In the genomic region with DNA sequence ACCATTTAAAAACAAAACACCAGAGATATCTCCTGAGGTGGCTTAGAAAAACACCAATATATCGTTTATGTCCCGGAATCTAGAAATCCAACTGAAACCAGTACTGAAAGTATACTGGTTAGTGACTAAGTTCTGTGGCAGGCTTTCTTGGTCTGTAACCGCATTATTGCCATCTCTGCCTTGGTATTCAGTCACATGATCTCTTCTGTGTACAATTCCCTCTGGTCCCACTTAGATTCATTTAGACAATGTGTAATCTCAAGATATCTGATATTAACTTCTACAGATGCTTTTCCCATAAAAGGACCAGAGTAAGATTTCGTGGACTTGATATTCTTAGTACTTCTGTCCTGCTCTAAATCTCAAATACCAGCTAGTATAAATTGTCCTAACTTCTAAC, we compare ENCODE assay signal across 31 mouse cellular contexts.
"Had no signal": no experiment of that assay in that cellular context is flagged by ENCODE, and none has a peak within 500 bp of the region (broad histone marks: within the 10 kb centered on the region; RNA-seq: fewer than 3 reads in every experiment).

No protein-coding gene starts in this region.

- H3K4me2 ChIP-seq: heart, embryonic 11.5 days; heart, embryonic 12.5 days; heart, embryonic 13.5 days; heart, embryonic 15.5 days; hindbrain, embryonic 12.5 days; hindbrain, embryonic 13.5 days; hindbrain, embryonic 14.5 days; hindbrain, embryonic 15.5 days; intestine, embryonic 15.5 days; kidney, embryonic 15.5 days had no signal

- H3K36me3 ChIP-seq: heart, embryonic 12.5 days; heart, embryonic 13.5 days; heart, embryonic 15.5 days; hindbrain, embryonic 10.5 days; hindbrain, embryonic 12.5 days; hindbrain, embryonic 13.5 days; hindbrain, embryonic 15.5 days; intestine, embryonic 15.5 days; kidney, embryonic 15.5 days had no signal

- DNase-seq: heart, postnatal 10 days; heart, postnatal 14 days; heart, postnatal 36 days; heart, postnatal 4 days; kidney, adult 11 months; kidney, adult 18-20 months; kidney, adult 2 months; kidney, adult 8-10 months; kidney, adult 9 months; kidney, postnatal 10 days; kidney, postnatal 14 days; kidney, postnatal 25 days; kidney, postnatal 36 days; kidney, postnatal 4 days; layer of hippocampus, adult 9-11 months; layer of hippocampus, postnatal 36 days had no signal

- H3K27ac ChIP-seq: heart, embryonic 13.5 days; heart, embryonic 15.5 days; hindbrain, embryonic 10.5 days; hindbrain, embryonic 12.5 days; hindbrain, embryonic 13.5 days; hindbrain, embryonic 14.5 days; hindbrain, embryonic 15.5 days; hindbrain, postnatal 0 days; intestine, embryonic 15.5 days; kidney, embryonic 15.5 days; kidney, postnatal 0 days; layer of hippocampus, adult 2 months; left cerebral cortex, adult 2 months had no signal

- H3K4me1 ChIP-seq: heart, embryonic 12.5 days; heart, embryonic 15.5 days; hindbrain, embryonic 10.5 days; hindbrain, embryonic 12.5 days; hindbrain, embryonic 13.5 days; hindbrain, embryonic 15.5 days; intestine, embryonic 15.5 days; kidney, embryonic 15.5 days had no signal

- H3K4me3 ChIP-seq: heart, embryonic 12.5 days; heart, embryonic 13.5 days; heart, embryonic 15.5 days; hindbrain, embryonic 10.5 days; hindbrain, embryonic 12.5 days; hindbrain, embryonic 13.5 days; hindbrain, embryonic 15.5 days; intestine, embryonic 15.5 days; kidney, embryonic 15.5 days; layer of hippocampus, adult 2 months; left cerebral cortex, adult 2 months had no signal

- H3K9me3 ChIP-seq: heart, embryonic 12.5 days; heart, embryonic 13.5 days; heart, embryonic 15.5 days; hindbrain, embryonic 10.5 days; hindbrain, embryonic 12.5 days; hindbrain, embryonic 13.5 days; hindbrain, embryonic 15.5 days; intestine, embryonic 15.5 days; kidney, embryonic 15.5 days had no signal

- H3K27me3 ChIP-seq: heart, embryonic 12.5 days; heart, embryonic 13.5 days; heart, embryonic 15.5 days; hindbrain, embryonic 12.5 days; hindbrain, embryonic 13.5 days; hindbrain, embryonic 15.5 days; intestine, embryonic 15.5 days; kidney, embryonic 15.5 days had no signal
